Mouse (Mus musculus) ES-Bruce4 (cell line): ENCODE measurements around the gene Gnao1. TPM values are rescaled to one million over a fixed set of nuclear protein-coding genes. Genes with fewer than 3 reads are reported as not detected.

Experiments used
- H3K27ac ChIP-seq: 2 replicates; pipeline ENCODE4 v1.5.1; 2012; ENCODE audit warnings: low read length, inconsistent platforms; ENCODE audit not compliant: insufficient read depth
- H3K27me3 ChIP-seq: 2 replicates; pipeline ENCODE4 v1.6.1; 2012; ENCODE audit warnings: mild to moderate bottlenecking, low read length, inconsistent platforms; ENCODE audit not compliant: control insufficient read depth, poor library complexity, insufficient read depth, severe bottlenecking
- H3K36me3 ChIP-seq: 2 replicates; pipeline ENCODE4 v1.6.1; 2012; ENCODE audit warnings: inconsistent platforms, mild to moderate bottlenecking, low read length, moderate library complexity; ENCODE audit not compliant: control insufficient read depth, poor library complexity, insufficient read depth, severe bottlenecking
- H3K4me1 ChIP-seq: one replicate; pipeline ENCODE4 v1.8.1; 2011; ENCODE audit warnings: low read length; ENCODE audit not compliant: control insufficient read depth, insufficient read depth
- H3K4me3 ChIP-seq: 2 replicates; pipeline ENCODE4 v1.5.1; 2011; ENCODE audit warnings: low read depth, mild to moderate bottlenecking, low read length
- H3K9ac ChIP-seq: 2 replicates; pipeline ENCODE4 v1.6.1; 2012; ENCODE audit warnings: low read depth, mild to moderate bottlenecking, inconsistent platforms; ENCODE audit not compliant: poor library complexity, severe bottlenecking
- H3K9me3 ChIP-seq: replicated peaks from 2 replicates; pipeline ENCODE4 v1.6.1; 2012; ENCODE audit warnings: mild to moderate bottlenecking, low read length, inconsistent platforms; ENCODE audit not compliant: control insufficient read depth, poor library complexity, insufficient read depth, severe bottlenecking
- CTCF ChIP-seq: IDR thresholded peaks from one replicate; pipeline ENCODE4 v1.8.1; 2011; ENCODE audit warnings: low read depth, low read length
- EP300 ChIP-seq: IDR thresholded peaks from 2 replicates; pipeline ENCODE4 v1.6.1; 2011; ENCODE audit warnings: low read depth, low read length; ENCODE audit not compliant: insufficient read depth
- POLR2A ChIP-seq: IDR thresholded peaks from one replicate; pipeline ENCODE4 v1.8.1; 2011; ENCODE audit warnings: low read length; ENCODE audit not compliant: insufficient read depth
- polyA plus RNA-seq: library from polyadenylated mRNA; stranded (reverse); fragments of >200 nt; gene quantifications from 2 replicates; pipeline ENCODE4 v1.2.4, GENCODE M21; 2011; ENCODE audit warnings: low read depth; ENCODE audit not compliant: missing spikeins, insufficient read depth, insufficient read length

The Gnao1 gene
- polyA plus RNA-seq, 1 experiment = 5.0 TPM

DNA sequence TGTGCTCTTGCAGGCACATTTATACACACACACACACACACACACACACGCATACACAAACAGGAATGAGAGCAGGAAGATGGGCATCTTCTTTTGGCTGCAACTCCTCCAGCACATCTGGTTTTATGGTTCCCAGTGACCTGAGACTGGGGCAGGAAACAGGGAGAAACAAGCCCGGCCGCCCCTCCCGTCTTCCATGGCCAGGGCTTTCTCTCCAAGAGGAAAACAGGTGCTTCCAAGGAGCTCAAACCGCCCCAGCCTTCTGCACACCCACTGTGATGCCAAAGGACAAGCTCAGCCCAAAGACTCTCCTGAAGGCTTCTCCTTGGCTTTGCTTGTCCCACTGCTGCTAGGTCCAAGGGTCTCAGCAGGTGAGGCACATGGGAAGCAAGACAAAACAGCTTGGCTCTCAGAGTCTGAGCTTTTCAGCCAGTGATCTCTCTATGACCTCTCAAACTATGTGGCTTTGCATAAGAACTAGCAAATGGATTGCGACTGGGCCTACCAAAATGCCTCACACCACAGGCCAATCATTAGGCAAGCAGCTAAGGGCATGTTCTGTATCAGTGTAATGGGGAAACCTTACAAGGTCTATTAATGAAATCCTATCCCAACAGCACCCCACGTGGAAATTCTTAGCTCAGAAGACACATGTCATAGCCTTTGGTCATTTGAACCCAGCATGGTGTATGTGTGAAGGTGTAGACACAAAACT is 160.0 kb downstream of the Gnao1 start:
- H3K36me3 ChIP-seq = no peaks in the 10 kb centered on the region
- no peak overlapping the region for H3K27ac ChIP-seq
- TF ChIP-seq EP300 = no peak
- no peak for TF ChIP-seq POLR2A
- TF ChIP-seq CTCF = no peak
- H3K9ac ChIP-seq = no peak overlapping the region
- H3K4me3 ChIP-seq = no peak overlapping the region
- no peaks in the 10 kb centered on the region for H3K27me3 ChIP-seq
- H3K9me3 ChIP-seq = no peaks in the 10 kb centered on the region
- no peaks in the 10 kb centered on the region for H3K4me1 ChIP-seq

DNA sequence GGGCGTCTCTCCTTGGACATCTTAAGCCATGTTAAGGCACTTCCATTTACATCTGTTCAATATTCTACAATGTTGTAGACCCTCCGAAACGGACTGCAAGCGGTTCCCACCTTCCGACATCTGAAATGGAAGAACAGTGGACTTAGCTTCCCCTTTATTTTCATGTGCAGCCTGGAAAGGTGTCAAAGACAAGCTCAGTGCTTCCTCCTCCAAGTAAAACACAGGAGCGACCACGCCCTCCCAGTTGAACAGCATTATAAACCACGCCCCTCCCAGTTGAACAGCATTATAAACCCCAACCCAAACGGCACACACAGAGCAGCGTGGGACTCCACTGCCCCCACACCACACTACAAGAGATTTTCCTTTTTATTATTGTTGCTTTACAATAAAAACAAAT is 161.7 kb downstream of the Gnao1 start:
- H3K4me1 ChIP-seq = no peaks in the 10 kb centered on the region
- no peak overlapping the region for H3K9ac ChIP-seq
- peaks cover 3% of the 10 kb centered on the region for H3K36me3 ChIP-seq
- H3K4me3 ChIP-seq = no peak overlapping the region
- no peaks in the 10 kb centered on the region for H3K27me3 ChIP-seq
- TF ChIP-seq CTCF = no peak
- no peak for TF ChIP-seq POLR2A
- no peak for TF ChIP-seq EP300
- H3K27ac ChIP-seq = no peak overlapping the region
- no peaks in the 10 kb centered on the region for H3K9me3 ChIP-seq

DNA sequence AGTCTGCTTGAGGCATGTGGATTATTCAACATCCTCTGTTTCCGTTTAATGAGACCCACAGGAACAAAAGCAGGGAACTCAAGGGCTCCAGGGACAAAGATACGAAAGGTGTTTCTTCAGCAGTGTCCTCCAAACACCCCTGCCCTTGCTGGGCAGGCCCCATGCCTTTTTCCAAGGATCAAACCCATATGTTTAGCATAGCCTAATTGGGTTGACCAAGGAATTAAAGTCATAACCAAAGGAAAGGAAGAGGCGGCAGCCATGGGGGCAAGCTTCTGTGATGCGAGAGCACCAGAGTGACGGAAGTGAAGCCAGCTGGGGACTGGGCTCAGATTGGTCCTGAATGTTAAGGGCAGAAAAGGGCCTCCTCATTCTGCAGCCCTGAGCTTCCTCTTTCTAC is 162.4 kb downstream of the Gnao1 start:
- no peaks in the 10 kb centered on the region for H3K9me3 ChIP-seq
- no peaks in the 10 kb centered on the region for H3K27me3 ChIP-seq
- no peaks in the 10 kb centered on the region for H3K4me1 ChIP-seq
- TF ChIP-seq EP300 (no peak), CTCF (no peak), POLR2A (no peak)
- no peak overlapping the region for H3K27ac ChIP-seq
- no peak overlapping the region for H3K4me3 ChIP-seq
- no peak overlapping the region for H3K9ac ChIP-seq
- H3K36me3 ChIP-seq = peaks cover 3% of the 10 kb centered on the region

DNA sequence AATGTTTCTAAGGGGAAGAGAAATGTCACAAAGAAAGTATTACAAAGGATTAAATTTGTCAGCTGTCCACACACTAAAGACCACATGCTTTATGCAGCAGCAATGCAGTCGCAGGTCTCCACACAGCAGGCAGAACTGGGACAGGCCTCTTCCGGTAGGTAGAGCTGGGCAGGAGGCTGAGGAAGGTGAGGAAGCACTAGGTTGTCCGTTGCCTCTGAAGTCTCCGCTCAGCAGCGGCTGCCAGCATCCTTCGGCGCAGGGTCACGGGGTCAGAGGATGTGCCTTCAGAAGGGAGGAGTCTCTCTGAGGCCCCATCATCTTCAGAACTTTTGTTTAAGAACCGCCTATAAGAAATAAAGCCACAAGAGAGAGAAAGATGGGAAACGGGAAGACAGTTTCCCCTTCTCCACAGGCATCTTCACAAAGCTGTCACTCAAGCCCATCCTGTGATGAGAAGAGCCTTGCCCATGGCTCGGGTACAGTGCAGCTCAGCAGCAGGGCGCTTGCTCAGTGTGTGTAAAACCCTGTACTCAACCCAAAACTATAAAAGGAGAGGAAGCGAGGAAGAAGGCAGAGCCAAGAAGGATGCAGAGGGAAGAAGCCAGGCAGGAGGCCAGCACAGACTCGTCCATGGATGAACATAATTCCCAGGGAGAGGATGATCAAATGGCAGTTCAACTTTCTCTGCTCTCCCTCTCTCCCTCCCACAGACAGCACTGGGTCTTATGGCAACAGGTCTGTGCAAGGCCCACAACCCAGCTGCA is 163.4 kb downstream of the Gnao1 start:
- H3K4me1 ChIP-seq = no peaks in the 10 kb centered on the region
- H3K27me3 ChIP-seq = no peaks in the 10 kb centered on the region
- no peak overlapping the region for H3K9ac ChIP-seq
- H3K9me3 ChIP-seq = no peaks in the 10 kb centered on the region
- no peak overlapping the region for H3K4me3 ChIP-seq
- H3K27ac ChIP-seq = no peak overlapping the region
- TF ChIP-seq CTCF = no peak
- TF ChIP-seq POLR2A = no peak
- no peak for TF ChIP-seq EP300
- peaks cover 3% of the 10 kb centered on the region for H3K36me3 ChIP-seq

DNA sequence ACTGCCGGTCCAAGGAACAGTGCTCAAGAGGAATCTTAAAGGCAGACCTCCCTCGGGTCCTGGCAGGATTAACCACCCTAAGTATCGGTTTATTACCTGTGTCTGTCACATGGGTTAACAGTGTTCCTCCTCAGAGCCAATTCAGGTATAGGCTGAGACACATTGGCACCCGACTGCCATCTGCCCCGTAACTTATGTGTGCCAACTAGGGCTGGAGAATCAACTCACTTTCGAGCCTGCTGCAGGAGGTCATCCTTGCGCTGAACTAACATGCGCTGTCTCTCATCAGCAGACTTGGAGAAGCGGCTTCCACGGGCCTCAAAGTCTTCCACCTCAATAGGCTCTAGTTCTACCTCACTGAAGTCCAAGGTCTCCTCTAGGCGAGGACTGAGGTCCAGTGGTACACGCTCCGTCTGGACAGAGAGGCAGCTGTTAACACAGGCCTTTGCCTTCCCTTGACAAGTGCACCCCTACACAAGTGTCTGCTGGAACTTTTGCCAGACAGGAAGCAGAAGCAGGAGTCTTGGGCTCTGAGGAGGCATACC is 164.1 kb downstream of the Gnao1 start:
- H3K9ac ChIP-seq = no peak overlapping the region
- no peaks in the 10 kb centered on the region for H3K9me3 ChIP-seq
- TF ChIP-seq CTCF = no peak
- no peak for TF ChIP-seq EP300
- TF ChIP-seq POLR2A = no peak
- H3K27me3 ChIP-seq = no peaks in the 10 kb centered on the region
- H3K4me3 ChIP-seq = no peak overlapping the region
- H3K4me1 ChIP-seq = no peaks in the 10 kb centered on the region
- H3K36me3 ChIP-seq = peaks cover 3% of the 10 kb centered on the region
- H3K27ac ChIP-seq = no peak overlapping the region
